Mouse (Mus musculus) right cerebral cortex, adult 2 months (tissue): Measurements from ENCODE around the gene Olfr945.

Experiments
- DNase-seq, 2 experiments: peaks; one replicate each; pipeline ENCODE4 v3.0.0; 2021 to 2022; ENCODE audit warnings: low spot score in 2 of 2

Gene Olfr945

GRCm38 (mm10) chr9:39276718-39277117, at the start of gene Olfr945:
Olfr945 (minus strand) TSS chr9:39276818.
- DNase-seq, result no peak

- DNase-seq, result no peak
Measured at GRCm38 (mm10) chr9:39325945-39326344, 49.3 kb upstream of the Olfr945 start, which contains the start of gene Olfr948. Olfr948 (minus strand) TSS chr9:39326045.

GRCm38 (mm10) chr9:39287136-39287535, 10.5 kb upstream of the Olfr945 start:
- no peak for DNase-seq

- no peak for DNase-seq
Measured at GRCm38 (mm10) chr9:39249894-39250293, 26.7 kb downstream of the Olfr945 start, which contains the start of gene Olfr1537. Olfr1537 (minus strand) TSS chr9:39249994.
